Mouse (Mus musculus): Measurements from ENCODE around the gene Osbpl3. TPM values are rescaled to one million over a fixed set of nuclear protein-coding genes. Genes with fewer than 3 reads are reported as not detected.
A peak's percentile ranks its signal among the peaks of the same experiment; 100 is the strongest.

Osbpl3 gene
- total RNA-seq, 1 experiment from 2014 or later = 64.9 TPM

GRCm38 (mm10) chr6:50402872-50403271, 53.1 kb downstream of the Osbpl3 start:
- no peak for DNase-seq

- no peak for DNase-seq
These were observed 55.8 kb downstream of the Osbpl3 start for GRCm38 (mm10) chr6:50400234-50400633.

GRCm38 (mm10) chr6:50399427-50400195, 56.4 kb downstream of the Osbpl3 start:
- no peak for DNase-seq

GRCm38 (mm10) chr6:50398324-50398723, 57.7 kb downstream of the Osbpl3 start:
- no peak for DNase-seq

GRCm38 (mm10) chr6:50397116-50397515, 58.9 kb downstream of the Osbpl3 start:
- no peak for DNase-seq

- DNase-seq = peak; percentile 33
These were observed 60.2 kb downstream of the Osbpl3 start for GRCm38 (mm10) chr6:50395641-50396312.

- no peak for DNase-seq
These were observed 61.6 kb downstream of the Osbpl3 start for GRCm38 (mm10) chr6:50394432-50394831.

- no peak for DNase-seq
These were observed 62.0 kb downstream of the Osbpl3 start for GRCm38 (mm10) chr6:50393960-50394359.

GRCm38 (mm10) chr6:50391951-50392350, 64.0 kb downstream of the Osbpl3 start:
- DNase-seq = no peak

GRCm38 (mm10) chr6:50390313-50390712, 65.7 kb downstream of the Osbpl3 start:
- DNase-seq = no peak

GRCm38 (mm10) chr6:50387629-50388028, 68.4 kb downstream of the Osbpl3 start:
- DNase-seq = no peak

GRCm38 (mm10) chr6:50386497-50386896, 69.5 kb downstream of the Osbpl3 start:
- DNase-seq = no peak

- DNase-seq = no peak
These were observed 70.5 kb downstream of the Osbpl3 start for GRCm38 (mm10) chr6:50385451-50386013.

GRCm38 (mm10) chr6:50382711-50383110, 73.3 kb downstream of the Osbpl3 start:
- no peak for DNase-seq

- DNase-seq = no peak
These were observed 73.8 kb downstream of the Osbpl3 start for GRCm38 (mm10) chr6:50382196-50382595.

GRCm38 (mm10) chr6:50381504-50382091, 74.4 kb downstream of the Osbpl3 start:
- DNase-seq = no peak

GRCm38 (mm10) chr6:50379740-50380139, 76.3 kb downstream of the Osbpl3 start:
- DNase-seq = no peak

- no peak for DNase-seq
These were observed 76.9 kb downstream of the Osbpl3 start for GRCm38 (mm10) chr6:50379136-50379535.

- no peak for DNase-seq
These were observed 78.0 kb downstream of the Osbpl3 start for GRCm38 (mm10) chr6:50377742-50378720.

- no peak for DNase-seq
These were observed 79.3 kb downstream of the Osbpl3 start for GRCm38 (mm10) chr6:50376684-50377083.

- no peak for DNase-seq
These were observed 83.2 kb downstream of the Osbpl3 start for GRCm38 (mm10) chr6:50372516-50373424.

All from adrenal gland, postnatal 25 days (tissue).